In the genomic region with DNA sequence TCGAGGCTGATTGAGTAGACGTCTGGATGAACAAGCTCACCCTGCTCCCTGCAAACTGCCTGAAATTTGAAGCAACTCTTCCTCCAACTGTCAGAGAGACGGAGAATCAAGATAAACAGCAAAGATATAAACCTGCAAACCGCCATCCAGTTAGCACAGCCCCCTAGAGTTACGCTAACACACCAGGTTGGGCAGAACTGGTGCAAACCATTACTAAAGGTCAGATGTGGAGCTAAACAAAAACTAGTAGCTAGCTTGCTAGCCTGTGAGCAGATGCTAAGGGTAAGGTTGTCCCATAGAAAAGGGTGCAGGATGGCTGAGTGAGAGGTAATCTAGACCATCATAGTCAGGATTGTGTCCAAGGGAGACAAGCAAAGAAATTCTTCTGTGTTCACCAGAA, we compare ENCODE assay signal across 13 mouse cellular contexts.
"Had no signal": no experiment of that assay in that cellular context is flagged by ENCODE, and none has a peak within 500 bp of the region (broad histone marks: within the 10 kb centered on the region; RNA-seq: fewer than 3 reads in every experiment).

No protein-coding gene starts in this region.

- H3K4me3 ChIP-seq: limb, embryonic 13.5 days; liver, embryonic 15.5 days; midbrain, embryonic 10.5 days; neural tube, embryonic 15.5 days had no signal

- H3K27ac ChIP-seq: kidney, postnatal 0 days; limb, embryonic 13.5 days; liver, embryonic 15.5 days; midbrain, embryonic 10.5 days; neural tube, embryonic 15.5 days had no signal

- DNase-seq: lung, adult 2 months; lung, postnatal 36 days; retina, postnatal 1 day; right cerebral cortex, postnatal 4 days; spleen, adult 18-20 months had no signal

- H3K9me3 ChIP-seq: limb, embryonic 13.5 days; liver, embryonic 15.5 days; midbrain, embryonic 10.5 days; neural tube, embryonic 15.5 days had no signal

- ATAC-seq: lung, postnatal 0 days; midbrain, embryonic 16.5 days had no signal

- H3K36me3 ChIP-seq: limb, embryonic 13.5 days; liver, embryonic 15.5 days; midbrain, embryonic 10.5 days; neural tube, embryonic 15.5 days had no signal

- H3K9ac ChIP-seq: limb, embryonic 13.5 days; liver, embryonic 15.5 days; neural tube, embryonic 15.5 days had no signal

- H3K4me2 ChIP-seq: limb, embryonic 13.5 days; liver, embryonic 11.5 days; liver, embryonic 15.5 days; neural tube, embryonic 15.5 days had no signal
